Mouse (Mus musculus): ENCODE results near the gene Bcar3. TPM values are rescaled to one million over a fixed set of nuclear protein-coding genes. Genes with fewer than 3 reads are reported as not detected.

Bcar3 gene
- total and polyA plus RNA-seq, 3 experiments = not detected

DNA sequence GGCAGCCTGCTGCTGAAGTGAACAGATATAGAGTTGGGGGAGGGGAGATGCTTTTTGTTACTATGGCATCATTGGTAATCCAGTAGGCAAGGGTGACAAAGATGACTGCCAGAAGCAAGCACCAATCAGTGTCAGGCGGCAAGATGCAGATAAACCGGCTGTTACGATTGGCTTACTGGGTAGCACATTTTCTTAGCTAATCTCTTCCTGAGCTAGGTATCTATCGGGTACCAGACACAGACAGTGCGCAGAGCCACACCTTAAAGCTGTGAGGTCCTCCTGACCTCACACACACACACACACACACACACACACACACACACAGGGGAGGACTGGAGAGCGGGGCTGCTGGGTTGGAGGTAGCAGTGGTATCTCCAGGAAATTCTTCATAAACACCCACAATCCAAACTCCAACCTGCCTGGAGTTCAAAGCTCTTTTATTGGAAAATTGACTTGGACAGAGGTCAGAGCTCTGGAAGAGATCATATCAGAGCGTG is 134.4 kb downstream of the Bcar3 start:
- TF ChIP-seq MAZ (IDR thresholded peaks at IDR 0.05; ENCODE audit: low read depth, low read length) = no peak
- TF ChIP-seq USF1 (IDR thresholded peaks at IDR 0.05; ENCODE audit: low read depth, low read length) = no peak
- no peak for TF ChIP-seq E2F4 (IDR thresholded peaks at IDR 0.05; ENCODE audit: borderline replicate concordance, low read depth, low read length)
- no peak for TF ChIP-seq CTCF (IDR thresholded peaks at IDR 0.05 in 2 of 3, conservative IDR thresholded peaks at IDR 0.05 in 1 of 3; ENCODE audit: control insufficient read depth in 1 of 3, insufficient read depth in 1 of 3, low read depth in 2 of 3, low read length in 3 of 3, poor library complexity in 1 of 3, severe bottlenecking in 1 of 3)
- no peak for TF ChIP-seq HCFC1 (IDR thresholded peaks at IDR 0.05; ENCODE audit: low read depth, low read length)
- no peak for TF ChIP-seq RCOR1 (IDR thresholded peaks at IDR 0.05; ENCODE audit: low read depth, low read length)
- Histone ChIP-seq H3K4me3 (ENCODE audit: control insufficient read depth in 1 of 2, insufficient read depth in 1 of 2, low read depth in 2 of 2, low read length in 2 of 2) (no peak overlapping the region), H3K9me3 (replicated peaks; ENCODE audit: insufficient read depth, low read length) (no peaks in the 10 kb centered on the region), H3K79me2 (ENCODE audit: control insufficient read depth, insufficient read depth, low read length, poor library complexity) (no peaks in the 10 kb centered on the region), H3K36me3 (ENCODE audit: control insufficient read depth in 1 of 2, insufficient read depth in 2 of 2, low read length in 2 of 2) (no peaks in the 10 kb centered on the region), H3K27me3 (ENCODE audit: control insufficient read depth in 1 of 2, insufficient read depth in 2 of 2, low read length in 2 of 2) (no peaks in the 10 kb centered on the region), H3K27ac (ENCODE audit: control insufficient read depth, low read depth, low read length) (no peak overlapping the region), H3K9ac (ENCODE audit: control insufficient read depth, low read depth, low read length, poor library complexity, severe bottlenecking) (no peak overlapping the region), H3K4me1 (ENCODE audit: control insufficient read depth in 1 of 2, insufficient read depth in 2 of 2, low read length in 2 of 2) (no peaks in the 10 kb centered on the region)
- DNase-seq (ENCODE audit: low read depth, low spot score) = no peak

DNA sequence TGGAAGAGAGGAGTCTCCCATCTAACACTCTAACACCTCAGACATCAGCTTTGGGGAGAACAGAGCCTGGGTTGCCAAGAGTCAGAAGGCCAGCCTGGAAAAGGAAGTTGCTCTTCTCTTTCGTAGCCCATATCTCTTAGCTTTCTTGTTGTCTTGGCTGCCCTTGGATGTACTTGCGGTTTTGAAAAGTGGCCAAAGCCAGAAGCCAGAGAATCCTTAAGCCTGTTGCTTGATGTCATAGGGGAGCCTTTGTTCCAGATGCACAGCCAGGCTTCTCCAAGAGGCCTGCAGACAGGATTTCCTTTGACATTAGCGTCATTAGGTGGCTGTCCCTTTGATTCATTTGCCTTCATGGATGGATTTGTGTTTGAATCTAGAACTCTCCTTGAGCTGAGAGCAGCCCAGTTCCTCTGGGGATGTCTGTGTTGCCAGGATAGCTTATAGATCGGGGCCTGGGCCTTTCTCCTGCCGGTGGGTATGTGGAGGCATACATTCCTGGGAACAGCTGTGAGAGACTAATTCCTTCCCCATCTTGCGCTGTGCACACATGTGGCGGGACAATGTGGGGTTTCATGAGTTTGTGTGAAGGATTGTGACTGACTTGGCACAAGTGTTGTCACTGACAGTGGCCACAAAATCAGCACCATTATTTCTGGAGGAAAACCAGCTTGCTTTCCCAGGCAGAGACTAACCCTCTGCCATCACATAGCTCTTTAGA is 137.0 kb downstream of the Bcar3 start:
- Histone ChIP-seq H3K4me3 (ENCODE audit: control insufficient read depth in 1 of 2, insufficient read depth in 1 of 2, low read depth in 2 of 2, low read length in 2 of 2) (no peak overlapping the region), H3K9me3 (replicated peaks; ENCODE audit: insufficient read depth, low read length) (no peaks in the 10 kb centered on the region), H3K36me3 (ENCODE audit: control insufficient read depth in 1 of 2, insufficient read depth in 2 of 2, low read length in 2 of 2) (no peaks in the 10 kb centered on the region), H3K4me1 (ENCODE audit: control insufficient read depth in 1 of 2, insufficient read depth in 2 of 2, low read length in 2 of 2) (no peaks in the 10 kb centered on the region), H3K9ac (ENCODE audit: control insufficient read depth, low read depth, low read length, poor library complexity, severe bottlenecking) (no peak overlapping the region), H3K27me3 (ENCODE audit: control insufficient read depth in 1 of 2, insufficient read depth in 2 of 2, low read length in 2 of 2) (no peaks in the 10 kb centered on the region), H3K27ac (ENCODE audit: control insufficient read depth, low read depth, low read length) (no peak overlapping the region), H3K79me2 (ENCODE audit: control insufficient read depth, insufficient read depth, low read length, poor library complexity) (no peaks in the 10 kb centered on the region)
- no peak for DNase-seq (ENCODE audit: low read depth, low spot score)
- no peak for TF ChIP-seq MYB (IDR thresholded peaks at IDR 0.05; ENCODE audit: low read depth, low read length)
- no peak for TF ChIP-seq ZC3H11A (IDR thresholded peaks at IDR 0.05; ENCODE audit: low read depth, low read length)
- TF ChIP-seq CHD2 (IDR thresholded peaks at IDR 0.05; ENCODE audit: low read length) = no peak
- no peak for TF ChIP-seq TBP (IDR thresholded peaks at IDR 0.05; ENCODE audit: low read depth, low read length)
- TF ChIP-seq JUND (IDR thresholded peaks at IDR 0.05; ENCODE audit: low read depth, low read length) = no peak
- no peak for TF ChIP-seq ZKSCAN1 (IDR thresholded peaks at IDR 0.05; ENCODE audit: low read depth, low read length)
- no peak for TF ChIP-seq KAT2A (conservative IDR thresholded peaks at IDR 0.05; ENCODE audit: low read depth, low read length)
- no peak for TF ChIP-seq POLR2A (IDR thresholded peaks at IDR 0.05; ENCODE audit: control insufficient read depth in 1 of 2, insufficient read depth in 1 of 2, low read depth in 1 of 2, low read length in 2 of 2, poor library complexity in 1 of 2)

- Histone ChIP-seq H3K27me3 (ENCODE audit: control insufficient read depth in 1 of 2, insufficient read depth in 2 of 2, low read length in 2 of 2) (no peaks in the 10 kb centered on the region), H3K27ac (ENCODE audit: control insufficient read depth, low read depth, low read length) (no peak overlapping the region), H3K9ac (ENCODE audit: control insufficient read depth, low read depth, low read length, poor library complexity, severe bottlenecking) (no peak overlapping the region), H3K79me2 (ENCODE audit: control insufficient read depth, insufficient read depth, low read length, poor library complexity) (no peaks in the 10 kb centered on the region), H3K36me3 (ENCODE audit: control insufficient read depth in 1 of 2, insufficient read depth in 2 of 2, low read length in 2 of 2) (no peaks in the 10 kb centered on the region), H3K4me3 (ENCODE audit: control insufficient read depth in 1 of 2, insufficient read depth in 1 of 2, low read depth in 2 of 2, low read length in 2 of 2) (no peak overlapping the region), H3K4me1 (ENCODE audit: control insufficient read depth in 1 of 2, insufficient read depth in 2 of 2, low read length in 2 of 2) (no peaks in the 10 kb centered on the region), H3K9me3 (replicated peaks; ENCODE audit: insufficient read depth, low read length) (no peaks in the 10 kb centered on the region)
- DNase-seq (ENCODE audit: low read depth, low spot score) = no peak
- TF ChIP-seq JUND (IDR thresholded peaks at IDR 0.05; ENCODE audit: low read depth, low read length) (no peak), CTCF (IDR thresholded peaks at IDR 0.05 in 2 of 3, conservative IDR thresholded peaks at IDR 0.05 in 1 of 3; ENCODE audit: control insufficient read depth in 1 of 3, insufficient read depth in 1 of 3, low read depth in 2 of 3, low read length in 3 of 3, poor library complexity in 1 of 3, severe bottlenecking in 1 of 3) (no peak), UBTF (IDR thresholded peaks at IDR 0.05; ENCODE audit: borderline replicate concordance, insufficient read depth, low read depth, low read length) (no peak)
These were observed 139.0 kb downstream of the Bcar3 start for GRCm38 (mm10) chr3:122432811-122433406.

All from MEL (cell line).